Mouse (Mus musculus) ES-E14 (cell line): ENCODE measurements at regions not wholly inside any gene's neighbourhood (a gene's known extent, or its start where the extent isn't known, plus 50 kb on each side); places are given as distances from the start of the nearest gene placed in this dataset.

Source experiments
- CHD2 ChIP-seq: IDR thresholded peaks from 2 replicates; pipeline ENCODE4 v1.6.1; 2014; ENCODE audit warnings: mild to moderate bottlenecking, low read depth, low read length, inconsistent platforms
- HCFC1 ChIP-seq: IDR thresholded peaks from 2 replicates; pipeline ENCODE4 v1.6.1; 2012; ENCODE audit warnings: low read length, inconsistent platforms, borderline replicate concordance; ENCODE audit not compliant: insufficient read depth
- MAFK ChIP-seq: IDR thresholded peaks from 2 replicates; pipeline ENCODE4 v1.6.1; 2014; ENCODE audit warnings: mild to moderate bottlenecking, low read depth, low read length, inconsistent platforms; ENCODE audit not compliant: insufficient read depth

DNA sequence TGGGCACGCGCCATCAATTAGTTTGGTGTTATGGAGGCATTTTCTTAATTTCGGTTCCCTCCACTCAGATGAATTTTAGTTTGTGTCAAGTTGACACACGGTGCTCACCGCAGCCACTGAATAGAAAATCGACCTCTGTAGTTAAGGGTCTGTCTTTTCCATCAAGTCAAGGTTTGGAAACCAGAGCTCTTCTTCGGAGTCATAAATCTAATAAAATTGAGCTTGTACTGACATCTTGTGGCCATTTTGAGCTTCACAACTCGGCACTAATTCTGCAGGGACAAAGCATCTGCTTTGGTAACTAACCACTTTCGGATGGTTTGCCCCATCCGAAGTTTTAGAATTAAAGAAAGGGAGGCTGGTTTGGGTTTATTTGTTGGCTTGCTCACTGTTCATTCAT lies 117.7 kb upstream of the Nat3 start:
- TF ChIP-seq MAFK (no peak), HCFC1 (no peak), CHD2 (no peak)
